Mouse (Mus musculus) embryonic fibroblast, embryonic 13.5 days (primary cell): ENCODE measurements around the gene Epsti1.
"Not testable (repeated sequence)": the region's sequence is repeated elsewhere in the genome, so short reads cannot be mapped to it uniquely, and the experiment has no call there.

Experiments
- CTCF ChIP-seq: IDR thresholded peaks from 2 replicates; pipeline ENCODE4 v1.5.1; 2011; ENCODE audit warnings: mild to moderate bottlenecking, control low read depth, low read length, moderate library complexity, borderline replicate concordance; ENCODE audit not compliant: insufficient read depth
- POLR2A ChIP-seq: IDR thresholded peaks from 2 replicates; pipeline ENCODE4 v1.6.1; 2011; ENCODE audit warnings: low read depth, mild to moderate bottlenecking, control low read depth, low read length, moderate library complexity

GRCm38 (mm10) chr14:77877876-77878275 lies 26.2 kb upstream of the Epsti1 start:
- TF ChIP-seq CTCF, POLR2A: not testable (repeated sequence)
